Mouse (Mus musculus): ENCODE results near the gene Vmac. TPM values are rescaled to one million over a fixed set of nuclear protein-coding genes. Genes with fewer than 3 reads are reported as not detected.

Vmac gene
- total and polyA plus RNA-seq, 3 experiments: 9.4 to 46.9 (median 12.9) TPM

GRCm38 (mm10) chr17:56668384-56669144, 49.3 kb downstream of the Vmac start:
- peak; percentile 52 for DNase-seq (ENCODE audit: low spot score)
- TF ChIP-seq CTCF (IDR thresholded peaks at IDR 0.05; ENCODE audit: low read depth, low read length) (peak; percentile 68), GATA2 (IDR thresholded peaks at IDR 0.05; ENCODE audit: borderline replicate concordance, low read depth, low read length) (no peak)
- peaks cover 40% of the 10 kb centered on the region for H3K4me1 ChIP-seq (ENCODE audit: insufficient read depth, low read depth, low read length)
- peak overlapping the region; percentile 63; the same call in 1 of the 2 replicates for H3K4me3 ChIP-seq (ENCODE audit: low read depth, low read length)
- no peaks in the 10 kb centered on the region for H3K36me3 ChIP-seq (replicated peaks)
- peaks cover 42% of the 10 kb centered on the region for H3K27me3 ChIP-seq (ENCODE audit: insufficient read depth, low read length)
- no peaks in the 10 kb centered on the region for H3K9me3 ChIP-seq (replicated peaks)
- ATAC-seq (ENCODE audit: extremely low read depth, insufficient number of reproducible peaks, low FRiP score, poor library complexity, severe bottlenecking): no peak

GRCm38 (mm10) chr17:56667591-56667990, 50.2 kb downstream of the Vmac start:
- DNase-seq (ENCODE audit: low spot score): no peak
- TF ChIP-seq GATA1 (IDR thresholded peaks at IDR 0.05; ENCODE audit: borderline replicate concordance, low read length) (no peak), POLR2AphosphoS5 (IDR thresholded peaks at IDR 0.05; ENCODE audit: insufficient replicate concordance, low read depth, low read length) (no peak), TAL1 (conservative IDR thresholded peaks at IDR 0.05; ENCODE audit: low read depth, low read length) (no peak), GATA2 (IDR thresholded peaks at IDR 0.05; ENCODE audit: borderline replicate concordance, low read depth, low read length) (no peak), CTCF (IDR thresholded peaks at IDR 0.05; ENCODE audit: low read depth, low read length) (no peak)
- peaks cover 52% of the 10 kb centered on the region for H3K27me3 ChIP-seq (ENCODE audit: insufficient read depth, low read length)
- H3K4me1 ChIP-seq (ENCODE audit: insufficient read depth, low read depth, low read length): peaks cover 37% of the 10 kb centered on the region
- H3K4me3 ChIP-seq (ENCODE audit: low read depth, low read length): no peak overlapping the region
- no peaks in the 10 kb centered on the region for H3K9me3 ChIP-seq (replicated peaks)
- no peaks in the 10 kb centered on the region for H3K36me3 ChIP-seq (replicated peaks)
- no peak for ATAC-seq (ENCODE audit: extremely low read depth, insufficient number of reproducible peaks, low FRiP score, poor library complexity, severe bottlenecking)

- H3K4me3 ChIP-seq (ENCODE audit: low read depth, low read length): no peak overlapping the region
- H3K4me1 ChIP-seq (ENCODE audit: insufficient read depth, low read depth, low read length): peaks cover 30% of the 10 kb centered on the region
- no peak for TF ChIP-seq GATA1 (IDR thresholded peaks at IDR 0.05; ENCODE audit: borderline replicate concordance, low read length)
- TF ChIP-seq TAL1 (conservative IDR thresholded peaks at IDR 0.05; ENCODE audit: low read depth, low read length): no peak
- peaks cover 61% of the 10 kb centered on the region for H3K27me3 ChIP-seq (ENCODE audit: insufficient read depth, low read length)
- DNase-seq (ENCODE audit: low spot score): no peak
- no peak for ATAC-seq (ENCODE audit: extremely low read depth, insufficient number of reproducible peaks, low FRiP score, poor library complexity, severe bottlenecking)
- no peaks in the 10 kb centered on the region for H3K36me3 ChIP-seq (replicated peaks)
- H3K9me3 ChIP-seq (replicated peaks): no peaks in the 10 kb centered on the region
Observed at GRCm38 (mm10) chr17:56666384-56666783, 51.4 kb downstream of the Vmac start.

- DNase-seq (ENCODE audit: low spot score): no peak
- no peak for TF ChIP-seq GATA1 (IDR thresholded peaks at IDR 0.05; ENCODE audit: borderline replicate concordance, low read length)
- TF ChIP-seq CTCF (IDR thresholded peaks at IDR 0.05; ENCODE audit: low read depth, low read length): no peak
- TF ChIP-seq GATA2 (IDR thresholded peaks at IDR 0.05; ENCODE audit: borderline replicate concordance, low read depth, low read length): no peak
- no peak for TF ChIP-seq TAL1 (conservative IDR thresholded peaks at IDR 0.05; ENCODE audit: low read depth, low read length)
- no peak for TF ChIP-seq POLR2AphosphoS5 (IDR thresholded peaks at IDR 0.05; ENCODE audit: insufficient replicate concordance, low read depth, low read length)
- ATAC-seq (ENCODE audit: extremely low read depth, insufficient number of reproducible peaks, low FRiP score, poor library complexity, severe bottlenecking): no peak
- Histone ChIP-seq H3K4me3 (ENCODE audit: low read depth, low read length) (no peak overlapping the region), H3K4me1 (ENCODE audit: insufficient read depth, low read depth, low read length) (peaks cover 33% of the 10 kb centered on the region), H3K36me3 (replicated peaks) (no peaks in the 10 kb centered on the region), H3K9me3 (replicated peaks) (no peaks in the 10 kb centered on the region), H3K27me3 (ENCODE audit: insufficient read depth, low read length) (peaks cover 77% of the 10 kb centered on the region)
Observed at GRCm38 (mm10) chr17:56664333-56664732, 53.5 kb downstream of the Vmac start.

Other genes with a start within 250 kb of the Vmac start
- 70.5 and 77.2 TPM in 2 replicates for gene Ptprs, start 241.5 kb downstream of the Vmac start, total RNA-seq (2014; fragmentation: Nextera tagmentation)
- 16.4 and 16.7 TPM in 2 replicates for gene Ptprs, start 241.5 kb downstream of the Vmac start, total RNA-seq (2017)
- gene Ptprs, start 241.5 kb downstream of the Vmac start, polyA plus RNA-seq (2012): 83.6 and 90.8 TPM in 2 replicates
- gene Znrf4, start 205.6 kb downstream of the Vmac start, total RNA-seq (2014; fragmentation: Nextera tagmentation): not detected in 2 replicates
- 0.17 TPM in 1 of 2 replicates, not detected in the other for gene Znrf4, start 205.6 kb downstream of the Vmac start, total RNA-seq (2017)
- gene Znrf4, start 205.6 kb downstream of the Vmac start, polyA plus RNA-seq (2012): not detected in 2 replicates
- gene Gm20219, start 163.6 kb downstream of the Vmac start, total RNA-seq (2014; fragmentation: Nextera tagmentation): 4.4 and 6.5 TPM in 2 replicates
- 0.38 and 0.41 TPM in 2 replicates for gene Gm20219, start 163.6 kb downstream of the Vmac start, total RNA-seq (2017)
- gene Gm20219, start 163.6 kb downstream of the Vmac start, polyA plus RNA-seq (2012): 0.69 and 1.0 TPM in 2 replicates
- 111 and 194 TPM in 2 replicates for gene Safb2, start 133.4 kb downstream of the Vmac start, total RNA-seq (2014; fragmentation: Nextera tagmentation)
- 55.2 and 78.2 TPM in 2 replicates for gene Safb2, start 133.4 kb downstream of the Vmac start, total RNA-seq (2017)
- gene Safb2, start 133.4 kb downstream of the Vmac start, polyA plus RNA-seq (2012): 209 and 224 TPM in 2 replicates
- gene Safb, start 133.2 kb downstream of the Vmac start, total RNA-seq (2014; fragmentation: Nextera tagmentation): 67.0 and 76.5 TPM in 2 replicates
- 85.0 and 121 TPM in 2 replicates for gene Safb, start 133.2 kb downstream of the Vmac start, total RNA-seq (2017)
- 151 and 154 TPM in 2 replicates for gene Safb, start 133.2 kb downstream of the Vmac start, polyA plus RNA-seq (2012)
- gene 2410015M20Rik, start 108.3 kb downstream of the Vmac start, total RNA-seq (2014; fragmentation: Nextera tagmentation): 42.8 and 61.4 TPM in 2 replicates
- gene 2410015M20Rik, start 108.3 kb downstream of the Vmac start, total RNA-seq (2017): 101 and 133 TPM in 2 replicates
- gene 2410015M20Rik, start 108.3 kb downstream of the Vmac start, polyA plus RNA-seq (2012): 278 and 377 TPM in 2 replicates
- 1,715 and 1,885 TPM in 2 replicates for gene Rpl36, start 104.6 kb downstream of the Vmac start, total RNA-seq (2014; fragmentation: Nextera tagmentation)
- 2,574 and 3,073 TPM in 2 replicates for gene Rpl36, start 104.6 kb downstream of the Vmac start, total RNA-seq (2017)
- 9,624 and 13,197 TPM in 2 replicates for gene Rpl36, start 104.6 kb downstream of the Vmac start, polyA plus RNA-seq (2012)
- gene Lonp1, start 91.1 kb downstream of the Vmac start, total RNA-seq (2014; fragmentation: Nextera tagmentation): 67.8 and 74.4 TPM in 2 replicates
- 101 and 103 TPM in 2 replicates for gene Lonp1, start 91.1 kb downstream of the Vmac start, total RNA-seq (2017)
- 174 and 182 TPM in 2 replicates for gene Lonp1, start 91.1 kb downstream of the Vmac start, polyA plus RNA-seq (2012)
- gene Catsperd, start 89.9 kb downstream of the Vmac start, total RNA-seq (2014; fragmentation: Nextera tagmentation): not detected in 2 replicates
- 0.17 TPM in 1 of 2 replicates, not detected in the other for gene Catsperd, start 89.9 kb downstream of the Vmac start, total RNA-seq (2017)
- gene Catsperd, start 89.9 kb downstream of the Vmac start, polyA plus RNA-seq (2012): not detected in 2 replicates
- gene Ranbp3, start 44.7 kb downstream of the Vmac start, total RNA-seq (2014; fragmentation: Nextera tagmentation): 39.4 and 54.7 TPM in 2 replicates
- gene Ranbp3, start 44.7 kb downstream of the Vmac start, total RNA-seq (2017): 70.5 and 83.3 TPM in 2 replicates
- gene Ranbp3, start 44.7 kb downstream of the Vmac start, polyA plus RNA-seq (2012): 142 and 143 TPM in 2 replicates
- 60.5 and 74.9 TPM in 2 replicates for gene Ndufa11, start 255 bp downstream of the Vmac start, total RNA-seq (2014; fragmentation: Nextera tagmentation)
- 186 and 247 TPM in 2 replicates for gene Ndufa11, start 255 bp downstream of the Vmac start, total RNA-seq (2017)
- 270 and 319 TPM in 2 replicates for gene Ndufa11, start 255 bp downstream of the Vmac start, polyA plus RNA-seq (2012)
- not detected in 2 replicates for gene Nrtn, start 39.5 kb upstream of the Vmac start, total RNA-seq (2014; fragmentation: Nextera tagmentation)
- not detected in 2 replicates for gene Nrtn, start 39.5 kb upstream of the Vmac start, total RNA-seq (2017)
- gene Nrtn, start 39.5 kb upstream of the Vmac start, polyA plus RNA-seq (2012): not detected in 2 replicates
- gene Dus3l, start 46.7 kb upstream of the Vmac start, total RNA-seq (2014; fragmentation: Nextera tagmentation): 8.7 and 12.0 TPM in 2 replicates
- gene Dus3l, start 46.7 kb upstream of the Vmac start, total RNA-seq (2017): 12.4 and 15.0 TPM in 2 replicates
- gene Dus3l, start 46.7 kb upstream of the Vmac start, polyA plus RNA-seq (2012): 52.5 and 57.1 TPM in 2 replicates
- gene Prr22, start 52.2 kb upstream of the Vmac start, total RNA-seq (2014; fragmentation: Nextera tagmentation): not detected in 2 replicates
- 0.17 and 0.22 TPM in 2 replicates for gene Prr22, start 52.2 kb upstream of the Vmac start, total RNA-seq (2017)
- 3.5 and 5.0 TPM in 2 replicates for gene Prr22, start 52.2 kb upstream of the Vmac start, polyA plus RNA-seq (2012)
- 21.4 and 27.9 TPM in 2 replicates for gene Rfx2, start 113.0 kb upstream of the Vmac start, total RNA-seq (2014; fragmentation: Nextera tagmentation)
- gene Rfx2, start 113.0 kb upstream of the Vmac start, total RNA-seq (2017): 3.9 and 4.1 TPM in 2 replicates
- gene Rfx2, start 113.0 kb upstream of the Vmac start, polyA plus RNA-seq (2012): 36.4 and 38.2 TPM in 2 replicates
- not detected in 2 replicates for gene Acsbg2, start 156.4 kb upstream of the Vmac start, total RNA-seq (2014; fragmentation: Nextera tagmentation)
- 0.11 TPM in 1 of 2 replicates, not detected in the other for gene Acsbg2, start 156.4 kb upstream of the Vmac start, total RNA-seq (2017)
- not detected in 2 replicates for gene Acsbg2, start 156.4 kb upstream of the Vmac start, polyA plus RNA-seq (2012)
- not detected in 2 replicates for gene 1700061G19Rik, start 157.5 kb upstream of the Vmac start, total RNA-seq (2014; fragmentation: Nextera tagmentation)
- 0.22 TPM in 1 of 2 replicates, not detected in the other for gene 1700061G19Rik, start 157.5 kb upstream of the Vmac start, total RNA-seq (2017)
- gene 1700061G19Rik, start 157.5 kb upstream of the Vmac start, polyA plus RNA-seq (2012): not detected in 2 replicates
- gene Mllt1, start 217.4 kb upstream of the Vmac start, total RNA-seq (2014; fragmentation: Nextera tagmentation): 15.3 and 22.1 TPM in 2 replicates
- 7.6 and 8.2 TPM in 2 replicates for gene Mllt1, start 217.4 kb upstream of the Vmac start, total RNA-seq (2017)
- 75.9 and 76.1 TPM in 2 replicates for gene Mllt1, start 217.4 kb upstream of the Vmac start, polyA plus RNA-seq (2012)

Data from G1E (cell line).